Mouse (Mus musculus) gastrocnemius, postnatal 25 days (tissue): ENCODE results near the gene Hic1. TPM values are rescaled to one million over a fixed set of nuclear protein-coding genes. Genes with fewer than 3 reads are reported as not detected.
A peak's percentile ranks its signal among the peaks of the same experiment; 100 is the strongest.

ENCODE experiments used
- DNase-seq: peaks from one replicate; pipeline ENCODE4 v3.0.0; 2022
- total RNA-seq, 2 experiments: library from RNA; stranded (reverse); gene quantifications; 1 replicate in 1 of 2; 2 replicates in 1 of 2; pipeline ENCODE4 v1.2.3; 2021

Gene Hic1
- total RNA-seq, 2 experiments from 2014 or later, result 5.7 to 5.9 TPM

DNA sequence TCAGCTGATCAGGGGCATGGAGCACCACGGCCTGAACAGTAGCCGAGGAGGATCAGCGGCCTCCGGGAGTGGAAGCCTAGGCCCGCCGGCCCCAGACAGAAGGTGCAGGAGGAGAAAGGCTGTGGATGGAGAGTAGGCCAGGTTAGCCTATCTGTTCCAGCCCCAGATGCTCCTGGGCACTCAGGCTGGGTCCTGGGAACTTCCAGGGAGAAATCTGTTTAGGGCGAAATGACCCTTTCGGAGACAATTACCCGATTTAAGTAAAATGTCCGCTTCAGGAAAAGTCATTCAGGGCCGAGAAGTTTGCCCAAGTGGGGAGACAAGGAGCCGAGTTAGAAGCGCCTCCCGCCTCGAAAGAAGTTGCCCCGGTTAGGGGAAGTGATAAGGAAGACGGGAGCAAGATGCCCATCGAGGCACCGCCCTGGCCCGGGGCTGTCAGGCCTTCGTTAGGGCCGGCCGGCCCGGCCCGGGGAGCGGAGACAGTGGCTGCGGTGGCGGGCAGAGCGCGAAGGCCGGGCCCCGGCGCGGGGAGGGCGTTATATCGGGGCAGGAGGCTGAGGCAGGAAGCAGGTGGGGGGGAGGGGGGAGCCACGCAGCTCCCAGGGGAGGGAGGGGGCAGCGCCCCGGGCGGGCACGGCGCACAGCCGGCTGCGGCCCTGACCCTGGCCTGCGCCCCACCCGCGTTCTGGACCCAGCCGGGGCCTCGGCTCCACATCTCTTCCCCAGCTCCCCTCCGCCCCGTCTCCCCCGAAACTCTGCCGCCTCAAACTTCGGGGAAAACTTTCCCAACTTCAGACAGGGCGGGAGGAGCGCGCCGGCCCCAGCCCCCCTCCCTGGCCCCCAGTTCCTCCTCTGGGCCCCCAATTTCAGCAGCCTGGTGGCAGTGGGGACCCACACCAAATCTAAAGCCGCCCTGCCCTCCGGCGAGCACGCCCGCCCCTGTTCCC lies 1.4 kb downstream of the Hic1 start:
- DNase-seq, result peak; percentile 70

DNA sequence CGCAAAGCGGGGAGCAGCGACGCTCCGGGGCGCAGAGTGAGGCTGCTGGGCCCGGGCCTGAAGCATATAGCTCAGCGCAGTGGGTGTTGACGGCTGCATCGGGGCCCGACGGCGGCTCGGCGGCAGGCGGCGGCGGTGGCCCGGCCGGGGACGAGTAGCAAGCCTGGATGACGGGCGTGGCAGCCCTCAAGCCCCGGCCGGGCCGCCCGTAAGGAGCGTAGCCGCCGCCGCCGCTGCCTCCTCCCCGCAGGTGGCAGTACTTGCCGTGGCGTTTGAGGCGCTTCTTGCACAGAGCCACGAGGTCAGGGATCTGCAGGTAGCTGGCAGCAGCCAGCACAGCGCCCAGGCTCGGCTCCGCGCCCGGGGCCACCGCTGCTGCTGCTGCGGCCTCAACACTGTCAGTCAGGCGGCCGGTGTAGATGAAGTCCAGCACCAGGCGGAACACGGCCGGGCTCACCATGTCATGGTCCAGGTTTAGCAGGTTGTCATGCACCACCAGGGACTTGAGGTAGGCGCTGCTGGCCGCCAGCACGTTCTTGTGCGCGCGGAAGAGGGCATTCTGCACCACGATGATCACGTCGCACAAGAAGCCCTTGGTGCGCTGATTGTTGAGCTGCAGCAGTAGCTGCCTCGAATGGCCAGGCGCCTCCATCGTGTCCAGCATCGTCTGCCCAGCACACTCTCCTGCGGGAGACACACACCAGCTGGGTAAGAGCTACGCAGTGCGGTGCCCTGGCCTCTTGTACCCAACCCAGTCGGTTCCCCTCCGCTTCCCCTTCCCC lies 2.3 kb downstream of the Hic1 start:
- peak; percentile 41 for DNase-seq

DNA sequence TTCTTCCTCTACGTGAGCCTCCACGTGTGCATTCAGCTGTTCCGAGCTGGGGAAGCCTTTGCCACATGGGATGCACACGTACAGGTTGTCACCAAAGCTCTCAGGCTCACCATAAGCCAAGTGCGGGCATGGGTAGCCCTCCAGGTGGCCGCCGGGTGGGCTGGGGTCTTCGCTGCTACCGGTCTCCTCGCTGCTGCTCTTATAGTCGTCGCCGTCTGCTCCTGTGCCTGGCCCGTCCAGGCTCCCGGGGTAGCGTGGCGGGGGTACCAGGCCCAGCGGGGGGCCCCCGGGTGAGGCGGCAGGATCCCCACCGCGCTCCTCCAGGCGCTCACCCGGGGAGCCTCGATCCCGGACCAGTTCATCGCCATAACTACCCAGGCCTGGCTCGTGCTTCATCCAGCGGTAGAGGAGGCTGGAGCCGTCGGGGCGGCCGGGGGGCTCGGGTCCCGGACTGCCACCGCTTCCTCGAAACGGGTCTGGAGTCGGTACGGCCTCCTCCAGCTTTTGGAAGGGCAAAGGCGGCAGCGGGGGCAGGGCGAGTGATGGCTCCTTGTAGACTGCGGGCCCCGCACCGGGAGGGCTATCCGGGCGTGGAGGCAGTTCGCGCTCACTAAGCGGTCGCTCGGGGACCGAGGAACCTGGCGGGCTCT lies 3.0 kb downstream of the Hic1 start:
- DNase-seq, result peak; percentile 27

DNA sequence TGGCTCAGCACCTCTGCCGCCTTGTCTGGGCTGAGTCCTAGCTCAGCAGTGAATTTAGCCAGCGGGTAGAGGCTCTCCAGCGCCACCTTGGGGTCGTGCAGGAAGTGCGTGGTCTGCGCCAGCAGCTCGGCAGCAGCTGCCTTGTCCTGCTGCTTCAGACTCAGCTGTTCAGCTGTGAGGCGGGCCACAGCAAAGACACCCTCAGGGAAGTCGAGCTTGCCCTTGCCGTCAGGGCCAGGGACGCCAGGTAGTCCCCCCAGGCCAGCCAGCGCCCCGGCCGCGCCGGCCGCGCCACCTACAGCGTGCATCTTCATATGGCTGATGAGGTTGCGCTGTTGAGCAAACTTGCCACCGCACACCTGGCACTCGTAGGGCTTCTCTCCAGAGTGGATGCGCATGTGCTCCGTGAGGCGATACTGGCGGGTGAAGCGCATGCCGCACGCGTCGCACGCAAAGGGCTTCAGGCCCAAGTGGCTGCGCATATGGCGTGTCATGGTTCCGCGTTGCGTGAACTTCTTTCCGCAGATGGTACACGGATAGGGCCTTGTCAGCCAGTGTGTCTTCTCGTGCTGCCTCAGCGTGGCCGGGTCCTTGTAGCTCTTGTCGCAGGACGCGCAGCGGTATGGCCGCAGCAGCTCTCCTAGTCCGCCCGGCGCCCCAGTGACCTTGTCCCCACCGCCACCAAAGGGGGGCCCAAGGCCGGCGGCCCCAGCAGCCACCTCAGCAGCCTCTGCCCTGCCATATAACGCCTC lies 3.7 kb downstream of the Hic1 start:
- DNase-seq, result peak; percentile 79

DNA sequence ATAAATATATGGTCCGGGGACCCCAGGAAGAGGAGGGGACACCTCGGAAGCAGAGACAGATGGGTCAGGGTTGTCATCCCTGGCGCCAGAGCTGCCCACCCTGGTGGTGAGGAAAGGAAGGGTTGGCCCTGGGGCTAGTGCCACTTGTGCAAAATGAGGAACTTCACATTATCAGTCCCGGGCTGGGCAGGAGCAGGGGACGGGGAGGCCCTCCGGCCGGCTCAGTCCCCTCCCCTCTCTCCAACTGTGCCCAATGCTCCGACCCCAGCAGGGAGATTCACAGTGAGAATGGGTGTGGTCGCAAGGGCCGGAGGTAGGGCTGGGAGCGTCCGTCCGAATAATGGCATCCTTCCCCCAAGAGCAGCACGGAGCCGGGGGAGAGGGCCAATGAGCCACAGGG lies 4.6 kb downstream of the Hic1 start:
- no peak for DNase-seq

DNA sequence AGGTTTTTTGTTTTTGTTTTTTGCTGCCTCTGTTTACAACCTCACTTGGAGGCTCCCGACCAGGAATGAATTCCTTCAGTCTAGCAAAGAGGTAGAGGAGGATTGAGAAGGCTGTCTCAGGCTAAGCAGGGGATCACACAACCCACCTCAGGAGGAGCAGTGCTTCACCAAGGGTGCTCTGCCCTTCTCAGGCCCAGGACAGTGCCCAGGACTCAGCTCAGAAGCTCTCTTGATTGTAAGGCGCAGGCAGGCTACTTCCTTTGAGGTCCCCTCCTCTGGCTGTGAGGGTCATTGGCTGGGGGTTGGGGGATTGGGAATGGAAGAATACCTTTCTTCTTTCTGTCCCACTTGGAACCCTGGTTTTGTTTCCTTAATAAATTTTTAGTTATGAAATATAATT lies 5.3 kb downstream of the Hic1 start:
- DNase-seq, result no peak

DNA sequence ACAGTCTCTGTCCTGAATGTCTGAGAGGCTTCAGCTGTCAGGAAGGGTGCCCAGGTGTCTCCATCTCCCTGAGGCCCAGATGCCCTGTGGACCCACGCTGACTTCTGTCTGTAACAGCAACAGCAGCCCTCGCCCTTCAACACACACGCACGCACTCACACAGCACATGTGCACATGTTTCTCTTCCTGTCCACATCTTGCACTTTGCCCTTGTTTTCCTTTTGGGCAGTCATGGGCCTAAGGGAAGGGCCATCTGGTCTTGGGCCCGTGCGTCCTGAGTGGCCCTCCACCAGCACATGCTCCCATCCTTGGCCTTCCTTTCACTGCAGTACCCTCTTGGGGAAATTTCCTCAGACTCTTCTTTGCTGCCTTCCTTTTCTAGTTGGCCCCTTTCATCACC lies 5.9 kb downstream of the Hic1 start:
- DNase-seq, result no peak

DNA sequence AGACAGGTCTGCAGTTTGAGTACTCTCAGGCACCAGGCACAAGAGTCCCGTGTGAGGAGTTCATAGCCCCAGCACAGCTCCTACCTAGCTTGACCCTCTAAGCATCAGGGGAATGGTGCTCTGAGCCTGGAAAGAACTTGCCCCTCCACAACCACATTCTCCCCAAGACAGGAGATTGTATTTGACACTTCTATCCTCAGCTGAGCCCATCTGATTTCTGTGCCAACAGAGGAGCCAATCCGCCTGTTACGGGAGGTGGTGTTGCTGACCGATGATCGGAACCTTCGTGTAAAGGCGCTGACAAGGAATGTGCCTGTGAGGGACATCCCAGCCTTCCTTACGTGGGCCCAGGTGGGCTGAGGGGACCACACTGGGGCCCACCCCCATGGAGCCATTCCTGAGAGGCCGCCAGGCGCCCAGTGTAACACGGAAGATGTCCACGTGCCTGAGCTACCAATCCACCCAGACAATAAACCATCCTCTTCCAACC lies 6.7 kb downstream of the Hic1 start:
- no peak for DNase-seq

DNA sequence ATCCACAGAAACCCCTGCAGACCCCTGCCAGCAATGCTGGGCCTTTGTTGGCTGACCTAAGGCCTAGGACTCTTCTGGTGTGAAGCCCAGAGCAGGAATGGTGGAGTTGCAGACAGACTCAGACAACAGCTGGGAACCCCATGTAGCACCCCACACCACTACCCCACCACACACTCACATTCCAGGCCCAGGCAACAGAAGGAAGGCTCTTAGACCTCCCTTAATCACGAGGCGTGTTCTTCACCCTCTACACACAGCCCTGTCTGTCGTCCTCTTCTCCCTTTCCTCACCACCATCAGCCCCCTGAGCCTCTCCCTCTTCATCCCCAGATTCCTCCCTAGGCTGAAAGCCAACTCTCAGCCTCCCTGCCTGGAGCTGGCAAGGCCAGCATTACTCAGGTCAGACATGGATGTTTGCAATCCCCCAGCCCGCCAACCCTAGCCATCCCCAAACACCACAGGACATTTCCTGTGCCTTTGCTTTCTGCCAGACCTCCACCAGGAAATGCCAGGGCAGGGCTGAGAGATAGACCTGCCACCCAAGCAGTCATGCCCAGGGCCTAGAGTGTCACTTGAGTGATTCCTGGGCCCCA lies 7.8 kb downstream of the Hic1 start:
- DNase-seq, result no peak

DNA sequence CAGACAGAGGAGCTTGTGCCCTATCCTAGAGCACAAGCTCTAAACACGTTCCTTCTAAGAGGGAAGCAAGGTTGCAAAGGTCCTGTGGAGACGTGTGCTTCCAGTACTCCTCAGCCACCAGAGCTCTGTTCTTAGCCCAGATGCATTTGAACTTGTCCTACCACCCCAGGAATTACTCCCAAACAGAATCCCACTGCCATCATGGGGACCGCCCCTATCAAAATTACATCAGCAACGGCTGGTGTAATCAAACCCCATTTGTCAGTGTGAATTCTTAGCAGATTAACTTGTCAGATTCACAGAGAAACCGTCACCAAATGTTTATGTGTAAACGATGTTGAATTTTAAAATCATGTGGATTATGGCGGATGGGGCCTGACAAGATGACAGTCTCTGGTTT lies 8.4 kb downstream of the Hic1 start:
- DNase-seq, result no peak

DNA sequence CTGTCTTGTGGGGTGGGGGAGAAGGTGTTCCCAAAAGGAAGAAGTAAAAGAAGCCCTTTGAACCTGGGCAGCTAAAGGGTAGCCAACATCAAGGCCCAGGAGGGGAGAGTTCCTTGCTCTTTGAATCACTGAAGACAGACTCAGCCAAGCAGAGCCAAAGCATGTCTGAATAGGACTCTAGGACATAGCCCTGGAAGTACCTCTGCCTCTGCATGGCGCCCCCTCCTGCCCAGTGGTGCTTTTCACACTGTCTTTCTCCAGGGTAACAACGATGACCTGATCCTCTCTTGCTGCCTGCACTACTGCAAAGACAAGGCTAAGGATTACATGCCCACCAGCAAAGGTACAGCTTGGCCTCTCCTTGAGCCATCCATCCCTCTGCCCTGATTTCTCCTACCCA lies 9.8 kb downstream of the Hic1 start:
- DNase-seq, result no peak

DNA sequence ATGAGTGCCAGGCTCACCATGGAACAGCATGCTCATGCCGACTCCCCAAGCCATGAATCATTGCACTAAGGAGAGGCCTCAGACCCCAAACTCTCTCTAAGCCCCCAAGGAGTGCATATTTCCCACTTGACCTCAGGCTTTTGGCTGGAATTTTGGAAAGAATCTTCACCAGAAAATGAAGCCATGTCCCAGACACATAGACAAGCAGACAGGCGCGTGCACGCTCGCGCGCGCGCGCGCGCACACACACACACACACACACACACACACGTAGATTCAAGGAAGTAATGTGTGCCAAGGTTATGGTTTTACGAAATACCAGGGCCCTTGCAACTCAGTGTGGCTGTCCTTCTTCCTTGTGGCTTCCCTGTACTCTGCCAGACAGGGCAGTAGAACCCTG lies 10.9 kb downstream of the Hic1 start:
- DNase-seq, result no peak

DNA sequence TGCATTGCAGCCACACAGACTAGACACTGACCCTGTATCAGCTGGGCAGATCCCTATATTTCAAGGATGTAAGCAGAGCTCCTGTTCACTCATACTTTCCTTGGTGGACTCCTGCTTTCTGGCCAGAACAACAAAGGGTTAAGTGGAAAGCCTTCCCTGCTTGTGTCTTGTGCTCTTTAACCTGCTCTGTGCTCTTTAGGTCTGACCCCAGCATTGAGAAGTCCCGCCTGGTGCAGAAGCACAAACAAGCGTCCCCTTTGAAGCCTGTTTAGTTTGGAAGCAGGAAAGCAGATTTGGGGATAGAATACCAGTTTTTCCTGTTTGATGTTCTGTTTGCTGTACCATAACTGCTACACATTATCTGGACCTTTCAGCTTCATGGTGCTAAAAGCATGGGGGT lies 11.4 kb downstream of the Hic1 start:
- DNase-seq, result no peak

DNA sequence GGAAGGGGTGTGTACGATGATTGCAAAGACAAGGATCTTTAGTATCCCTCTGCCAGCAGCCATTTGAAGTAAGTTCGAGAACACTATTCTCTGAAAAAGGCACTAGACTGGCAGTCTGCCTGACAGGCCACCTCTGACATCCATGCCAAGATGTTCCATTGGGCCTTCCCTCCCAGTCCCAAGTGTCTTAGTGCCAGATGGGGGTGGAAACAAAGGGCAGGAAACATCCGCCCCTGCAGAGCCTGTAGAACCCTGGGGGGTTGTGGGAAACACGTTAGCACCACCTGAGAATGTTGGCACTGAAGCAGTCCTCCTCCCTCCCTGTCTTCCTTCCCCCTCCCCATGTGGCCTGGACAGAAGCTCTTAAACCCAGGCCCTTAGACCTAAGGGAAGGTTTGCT lies 12.3 kb downstream of the Hic1 start:
- no peak for DNase-seq

DNA sequence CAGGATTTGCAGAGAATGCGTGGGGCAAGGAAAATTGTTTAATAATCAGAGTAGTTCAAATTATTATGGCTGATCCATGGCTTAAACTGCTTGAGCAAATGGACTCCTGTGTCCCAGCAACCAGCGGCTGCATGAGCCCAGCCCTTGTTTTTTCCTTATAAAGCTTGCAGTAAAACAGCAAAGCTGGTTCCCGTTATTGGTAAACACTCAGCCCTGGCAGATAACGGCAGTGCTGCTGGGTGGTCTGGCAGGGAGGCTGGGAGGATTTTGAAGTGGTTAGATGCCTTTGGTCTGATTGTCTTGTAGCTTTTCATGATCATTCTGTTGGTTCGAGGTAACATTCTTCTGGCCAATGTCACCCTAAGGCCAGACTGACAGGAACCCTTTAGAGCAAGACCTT lies 12.9 kb downstream of the Hic1 start:
- DNase-seq, result no peak

DNA sequence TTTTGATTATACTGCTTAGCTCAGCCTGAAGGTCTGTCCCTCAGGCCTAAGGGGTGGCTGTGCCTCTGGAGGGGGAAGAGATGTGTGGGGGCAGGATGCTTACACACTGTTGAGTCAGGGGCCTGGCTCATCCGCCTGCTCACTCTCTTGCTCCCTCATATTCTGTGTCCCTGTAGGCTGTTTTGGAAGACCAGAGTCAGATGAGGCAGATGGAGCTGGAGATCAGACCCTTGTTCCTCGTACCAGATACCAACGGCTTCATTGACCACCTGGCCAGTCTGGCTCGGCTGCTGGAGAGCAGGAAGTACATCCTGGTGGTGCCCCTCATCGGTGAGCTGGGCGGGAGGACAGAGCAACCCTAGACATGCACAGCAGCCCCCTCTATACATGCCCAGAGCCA lies 13.3 kb downstream of the Hic1 start:
- no peak for DNase-seq

DNA sequence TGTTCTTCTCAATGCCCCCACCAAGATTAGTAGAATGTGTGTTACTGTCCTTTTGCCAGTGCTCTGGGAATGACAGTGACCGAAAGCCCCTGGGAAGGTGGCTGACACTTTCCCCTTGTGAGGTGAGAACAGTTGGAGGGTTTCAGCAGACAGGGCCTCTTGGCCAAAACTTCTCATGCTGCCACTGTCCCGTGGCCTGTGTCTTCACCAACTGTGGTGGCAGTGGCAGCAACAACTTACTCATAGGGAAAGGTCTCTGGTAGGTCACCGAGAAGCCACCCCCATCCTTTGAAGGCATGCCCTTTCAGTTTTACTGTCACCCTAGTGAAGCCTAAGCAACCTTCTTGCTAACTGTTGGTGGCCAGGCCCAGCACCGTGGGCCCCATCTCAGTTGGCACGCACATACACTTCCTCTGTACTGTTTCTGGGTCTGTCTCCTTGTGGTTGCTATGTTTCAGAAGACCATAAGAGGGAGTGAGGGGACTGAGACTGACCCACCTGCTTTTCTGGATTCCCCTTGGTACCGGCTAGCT lies 15.2 kb downstream of the Hic1 start:
- DNase-seq, result no peak

DNA sequence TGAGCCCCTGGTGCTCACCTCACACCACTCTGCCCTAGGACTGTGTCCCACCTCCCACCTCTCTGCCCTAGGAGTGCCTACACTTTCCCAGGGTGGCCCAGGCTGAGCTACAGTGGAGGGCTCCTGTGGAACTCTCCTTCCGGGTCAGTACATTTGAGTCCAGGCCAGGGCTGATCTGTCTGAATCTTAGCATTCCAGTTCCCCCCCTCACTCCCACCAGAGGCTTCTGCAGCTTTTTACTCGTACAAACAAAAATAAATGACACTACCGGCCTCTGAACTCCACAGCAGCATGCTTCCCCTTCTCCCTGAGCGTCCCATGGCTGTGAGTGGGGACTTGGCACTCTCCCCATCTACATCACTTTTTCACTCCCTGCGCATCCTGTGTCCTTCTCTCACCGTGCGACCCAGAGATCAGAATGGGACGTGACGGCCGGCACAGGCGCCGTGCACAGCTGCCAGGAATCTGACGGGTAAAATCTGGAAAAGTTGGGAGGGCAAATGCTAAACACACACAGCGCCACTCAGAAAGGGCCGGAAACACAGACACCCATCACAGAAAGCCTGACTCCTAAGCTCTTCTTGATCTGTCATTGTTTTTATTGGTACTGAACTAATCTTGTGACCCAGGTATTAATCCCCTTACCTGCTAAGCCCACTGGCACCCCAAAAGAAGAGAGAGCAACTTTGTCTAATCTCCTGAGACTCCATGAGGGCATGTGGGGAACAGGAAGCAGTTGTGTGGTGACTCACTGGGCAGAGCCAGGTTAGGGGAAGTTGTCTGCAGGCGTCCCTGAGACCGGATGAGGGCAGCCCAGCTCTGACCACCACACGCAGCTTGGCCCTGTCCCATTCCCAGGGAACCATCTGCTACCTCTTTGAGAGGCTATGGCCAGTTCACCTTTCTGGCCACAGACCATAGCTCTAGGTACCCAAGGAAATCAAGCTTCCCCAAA lies 16.4 kb downstream of the Hic1 start:
- no peak for DNase-seq

DNA sequence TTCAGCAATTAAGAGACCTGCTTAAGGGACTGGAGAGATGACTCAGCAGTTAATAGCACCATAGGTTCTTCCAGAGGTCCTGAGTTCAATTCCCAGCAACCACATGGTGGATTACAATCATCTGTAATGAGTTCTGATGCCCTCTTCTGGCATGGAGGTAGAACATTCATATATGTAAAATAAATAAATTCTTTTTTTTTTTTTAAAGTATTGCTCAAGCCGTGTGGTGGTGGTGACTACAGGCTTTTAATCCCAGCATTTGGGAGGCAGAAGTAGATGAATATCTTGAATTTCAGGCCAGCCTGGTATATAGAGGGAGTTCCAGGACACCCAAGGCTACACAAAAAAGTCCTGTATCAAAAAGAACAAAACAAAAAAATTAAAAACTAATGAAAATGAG lies 19.0 kb downstream of the Hic1 start:
- DNase-seq, result no peak
